Mouse (Mus musculus) liver, embryonic 11.5 days (tissue): Measurements from ENCODE around the gene Rps7. TPM values are rescaled to one million over a fixed set of nuclear protein-coding genes. Genes with fewer than 3 reads are reported as not detected.
A peak's percentile ranks its signal among the peaks of the same experiment; 100 is the strongest.

Source experiments
- ATAC-seq: fragments of 200-750 bp; cut with Nextera tagmentation; replicated peaks from 2 replicates; pipeline ENCODE4 v1.8.0; 2017; ENCODE audit warnings: moderate number of reproducible peaks, mild to moderate bottlenecking, moderate TSS enrichment, moderate library complexity; ENCODE audit not compliant: low FRiP score
- DNase-seq: peaks from one replicate; pipeline ENCODE4 v3.0.0-alpha.2; 2017; ENCODE audit warnings: low spot score
- H3K27ac ChIP-seq: fragments of 300-500 bp; sonication (generic); 2 replicates; pipeline ENCODE4 v1.5.1; 2014; ENCODE audit warnings: mild to moderate bottlenecking, low read depth, low read length, control low read depth
- H3K27me3 ChIP-seq: fragments of 300-500 bp; sonication (generic); replicated peaks from 2 replicates; pipeline ENCODE4 v1.6.1; 2014; ENCODE audit warnings: low read length, mixed read lengths; ENCODE audit not compliant: control insufficient read depth, insufficient read depth
- H3K36me3 ChIP-seq: fragments of 300-500 bp; sonication (generic); 2 replicates; pipeline ENCODE4 v1.6.1; 2014; ENCODE audit warnings: mild to moderate bottlenecking, low read length, moderate library complexity, mixed read lengths; ENCODE audit not compliant: control insufficient read depth, insufficient read depth
- H3K4me1 ChIP-seq: fragments of 300-500 bp; sonication (generic); replicated peaks from 2 replicates; pipeline ENCODE4 v1.6.1; 2014; ENCODE audit warnings: low read length, mixed read lengths; ENCODE audit not compliant: control insufficient read depth, insufficient read depth
- H3K4me2 ChIP-seq: fragments of 300-500 bp; sonication (generic); 2 replicates; pipeline ENCODE4 v1.6.1; 2014; ENCODE audit warnings: mild to moderate bottlenecking, control low read depth, moderate library complexity
- H3K4me3 ChIP-seq: fragments of 300-500 bp; sonication (generic); 2 replicates; pipeline ENCODE4 v1.5.1; 2014; ENCODE audit warnings: low read depth, low read length, control low read depth
- H3K9ac ChIP-seq: fragments of 300-500 bp; sonication (generic); 2 replicates; pipeline ENCODE4 v1.6.1; 2014; ENCODE audit warnings: low read depth, low read length, control low read depth
- H3K9me3 ChIP-seq: fragments of 300-500 bp; sonication (generic); 2 replicates; pipeline ENCODE4 v1.6.1; 2016; ENCODE audit warnings: low read length, inconsistent platforms, mixed read lengths; ENCODE audit not compliant: control insufficient read depth
- WGBS: fragments of 180-500 bp; shearing (Covaris S2); extraction: QIAGEN DNeasy Blood & Tissue Kit; methylation state at CpG from one replicate; pipeline ENCODE4 v1.1.7; 2014; 5-methylcytosine and 5-hydroxymethylcytosine counted together
- polyA plus RNA-seq: library from polyadenylated mRNA; unstranded; fragments of >200 nt; fragmentation: Nextera tagmentation; extraction: Ambion mirVana; gene quantifications from 2 replicates; pipeline ENCODE4 v1.2.1, GENCODE M21; 2014

Rps7 gene
- polyA plus RNA-seq, 1 experiment from 2014 or later = 1,023 TPM

DNA sequence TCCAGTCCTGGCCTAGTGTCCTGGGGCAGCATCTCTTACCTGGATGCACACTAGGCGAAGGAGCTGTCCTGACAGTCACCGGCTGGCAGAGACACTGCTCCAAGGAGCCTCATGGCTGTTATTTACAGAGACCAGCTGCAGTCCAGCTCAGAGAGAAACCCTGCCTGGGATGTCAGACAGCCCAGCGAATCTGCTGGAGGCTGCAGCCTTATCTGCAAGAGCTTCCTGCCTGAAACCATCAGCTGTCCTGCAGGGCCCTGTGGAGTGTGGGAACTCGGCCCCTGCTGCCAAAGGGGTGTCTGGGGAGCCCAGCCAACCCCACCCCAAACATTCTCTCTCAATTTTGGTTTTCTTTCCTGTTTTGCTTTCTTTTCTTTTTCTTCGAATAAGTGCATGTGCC lies 12.6 kb downstream of the Rps7 start, which contains the start of gene Colec11:
Gene Colec11 (minus strand): TSS at position 183 of the 400 bp plus-strand sequence.
- Histone ChIP-seq H3K36me3 (no peaks in the 10 kb centered on the region), H3K4me3 (peak within 1 kb of the TSS; percentile 14; the same call in 1 of the 2 replicates), H3K4me1 (peaks cover 25% of the 10 kb centered on the region), H3K9me3 (no peaks in the 10 kb centered on the region), H3K27ac (peak within 1 kb of the TSS; percentile 4; the same call in 1 of the 2 replicates), H3K27me3 (no peaks in the 10 kb centered on the region), H3K4me2 (peak within 1 kb of the TSS; percentile 36), H3K9ac (peak within 1 kb of the TSS; percentile 23; the same call in 1 of the 2 replicates)
- 17% methylated on average over 5 of the region's 5 CpGs for WGBS
- ATAC-seq (peak; percentile 31; the same call in 1 of the 2 replicates), DNase-seq (no peak)

GRCm38 (mm10) chr12:28622641-28623040 lies 13.1 kb downstream of the Rps7 start:
- Histone ChIP-seq H3K27me3 (no peaks in the 10 kb centered on the region), H3K4me1 (peaks cover 25% of the 10 kb centered on the region), H3K4me3 (peak overlapping the region; percentile 14; the same call in 1 of the 2 replicates), H3K9ac (no peak overlapping the region; the same call in 1 of the 2 replicates), H3K36me3 (no peaks in the 10 kb centered on the region), H3K4me2 (peak overlapping the region; percentile 36), H3K27ac (peak overlapping the region; percentile 4; the same call in 1 of the 2 replicates), H3K9me3 (no peaks in the 10 kb centered on the region)
- DNase-seq = no peak
- WGBS = 52% methylated on average over 1 of the region's 1 CpGs
- no peak for ATAC-seq

DNA sequence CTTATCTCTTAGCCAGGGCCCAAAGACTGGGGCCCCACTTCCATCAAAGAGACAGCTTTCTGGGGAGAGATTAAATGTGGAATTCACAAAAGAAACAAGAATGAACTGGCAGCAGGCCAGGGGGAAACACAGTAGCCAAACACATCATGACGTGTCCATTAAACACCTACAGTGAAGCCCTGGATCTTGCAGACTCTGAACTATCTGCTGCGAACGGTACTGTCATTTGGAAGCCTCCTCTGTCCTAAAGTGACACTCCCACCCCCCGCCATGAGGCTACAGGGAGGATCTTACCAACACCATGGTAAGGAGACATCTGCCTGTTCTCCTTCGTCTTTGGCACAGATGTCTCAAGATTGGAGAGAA lies 13.6 kb downstream of the Rps7 start:
- peak overlapping the region; percentile 36 for H3K4me2 ChIP-seq
- H3K4me1 ChIP-seq = peaks cover 25% of the 10 kb centered on the region
- no peak overlapping the region for H3K9ac ChIP-seq
- 30% methylated on average over 5 of the region's 5 CpGs for WGBS
- H3K36me3 ChIP-seq = no peaks in the 10 kb centered on the region
- H3K27me3 ChIP-seq = no peaks in the 10 kb centered on the region
- no peaks in the 10 kb centered on the region for H3K9me3 ChIP-seq
- no peak overlapping the region for H3K4me3 ChIP-seq
- ATAC-seq (no peak), DNase-seq (no peak)
- H3K27ac ChIP-seq = no peak overlapping the region; the same call in 1 of the 2 replicates

GRCm38 (mm10) chr12:28621451-28622166 lies 14.1 kb downstream of the Rps7 start:
- Histone ChIP-seq H3K36me3 (no peaks in the 10 kb centered on the region), H3K27me3 (no peaks in the 10 kb centered on the region), H3K9me3 (no peaks in the 10 kb centered on the region), H3K4me1 (peaks cover 25% of the 10 kb centered on the region), H3K4me2 (peak overlapping the region; percentile 36), H3K27ac (peak overlapping the region; percentile 16; the same call in 1 of the 2 replicates), H3K9ac (no peak overlapping the region), H3K4me3 (peak overlapping the region; percentile 0; the same call in 1 of the 2 replicates)
- ATAC-seq (peak; percentile 21; the same call in 1 of the 2 replicates), DNase-seq (no peak)
- WGBS = 24% methylated on average over 7 of the region's 7 CpGs

- no peak overlapping the region for H3K4me2 ChIP-seq
- H3K4me3 ChIP-seq = no peak overlapping the region
- H3K9ac ChIP-seq = no peak overlapping the region
- H3K27ac ChIP-seq = no peak overlapping the region
- H3K4me1 ChIP-seq = peaks cover 11% of the 10 kb centered on the region
- H3K9me3 ChIP-seq = no peaks in the 10 kb centered on the region
- WGBS = 46% methylated on average over 4 of the region's 4 CpGs
- no peak for DNase-seq
- no peak for ATAC-seq
- H3K36me3 ChIP-seq = no peaks in the 10 kb centered on the region
- no peaks in the 10 kb centered on the region for H3K27me3 ChIP-seq
Observed at GRCm38 (mm10) chr12:28617297-28617696, 18.5 kb downstream of the Rps7 start.

DNA sequence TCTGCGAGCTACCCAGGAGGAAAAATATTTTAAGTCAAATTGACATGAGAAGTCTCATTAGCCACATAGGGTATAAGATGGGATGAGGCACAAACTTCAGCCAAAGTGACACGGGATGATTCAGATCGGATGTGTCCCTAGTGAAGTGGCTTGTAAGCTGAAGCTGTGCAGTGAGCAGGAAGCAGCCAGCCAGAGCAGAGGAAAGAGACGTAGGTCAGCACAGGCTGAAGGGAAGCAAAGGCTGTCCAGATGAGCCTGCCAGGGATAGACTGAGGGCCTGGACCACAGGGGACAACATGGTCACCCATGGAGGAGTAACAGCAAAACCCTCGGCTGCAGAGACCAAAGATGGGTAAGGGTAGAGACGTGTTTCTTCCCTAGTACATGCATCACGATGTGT lies 21.4 kb downstream of the Rps7 start:
- 71% methylated on average over 7 of the region's 7 CpGs for whole genome bisulfite sequencing

GRCm38 (mm10) chr12:28612391-28612790 lies 23.4 kb downstream of the Rps7 start:
- Histone ChIP-seq H3K9ac (no peak overlapping the region), H3K27ac (no peak overlapping the region), H3K4me2 (no peak overlapping the region), H3K9me3 (no peaks in the 10 kb centered on the region), H3K4me1 (no peaks in the 10 kb centered on the region), H3K27me3 (no peaks in the 10 kb centered on the region), H3K4me3 (no peak overlapping the region), H3K36me3 (no peaks in the 10 kb centered on the region)
- no peak for ATAC-seq
- DNase-seq = no peak
- WGBS = 64% methylated on average over 6 of the region's 6 CpGs

More for the DNA sequence above, 21.4 kb downstream of the Rps7 start:
- Histone ChIP-seq H3K4me3 (no peak overlapping the region), H3K4me1 (no peaks in the 10 kb centered on the region), H3K36me3 (no peaks in the 10 kb centered on the region), H3K27me3 (no peaks in the 10 kb centered on the region), H3K9ac (no peak overlapping the region), H3K27ac (no peak overlapping the region), H3K9me3 (no peaks in the 10 kb centered on the region), H3K4me2 (no peak overlapping the region)
- DNase-seq = no peak
- no peak for ATAC-seq

- 63% methylated on average over 17 of the region's 17 CpGs for WGBS
- Histone ChIP-seq H3K9me3 (no peaks in the 10 kb centered on the region), H3K9ac (no peak overlapping the region), H3K4me2 (no peak overlapping the region), H3K27me3 (no peaks in the 10 kb centered on the region), H3K27ac (no peak overlapping the region), H3K36me3 (no peaks in the 10 kb centered on the region), H3K4me1 (no peaks in the 10 kb centered on the region), H3K4me3 (no peak overlapping the region)
- DNase-seq (no peak), ATAC-seq (no peak)
Observed at GRCm38 (mm10) chr12:28607546-28608305, 28.0 kb downstream of the Rps7 start.
